Mouse (Mus musculus) hindbrain, embryonic 16.5 days (tissue): Measurements from ENCODE around the gene Cdk2ap1. TPM values are rescaled to one million over a fixed set of nuclear protein-coding genes. Genes with fewer than 3 reads are reported as not detected.
"Not testable (repeated sequence)": the region's sequence is repeated elsewhere in the genome, so short reads cannot be mapped to it uniquely, and the experiment has no call there.

Experiments used
- ATAC-seq: fragments of 200-750 bp; cut with Nextera tagmentation; 2 replicates; pipeline ENCODE4 v1.8.0; 2017; ENCODE audit warnings: moderate TSS enrichment, moderate library complexity
- H3K27ac ChIP-seq: fragments of 300-500 bp; sonication (generic); 2 replicates; pipeline ENCODE4 v1.5.1; 2014; ENCODE audit warnings: low read depth, mild to moderate bottlenecking, control low read depth, low read length, moderate library complexity
- H3K27me3 ChIP-seq: fragments of 300-500 bp; sonication (generic); replicated peaks from 2 replicates; pipeline ENCODE4 v1.6.1; 2014; ENCODE audit warnings: low read length; ENCODE audit not compliant: control insufficient read depth, insufficient read depth
- H3K36me3 ChIP-seq: fragments of 300-500 bp; sonication (generic); 2 replicates; pipeline ENCODE4 v1.6.1; 2014; ENCODE audit warnings: mild to moderate bottlenecking, low read length, moderate library complexity, mixed read lengths; ENCODE audit not compliant: control insufficient read depth, insufficient read depth
- H3K4me1 ChIP-seq: fragments of 300-500 bp; sonication (generic); 2 replicates; pipeline ENCODE4 v1.6.1; 2014; ENCODE audit warnings: low read depth, low read length; ENCODE audit not compliant: control insufficient read depth, insufficient read depth
- H3K4me2 ChIP-seq: fragments of 300-500 bp; sonication (generic); 2 replicates; pipeline ENCODE4 v1.6.1; 2014; ENCODE audit warnings: mild to moderate bottlenecking, low read length, control low read depth, moderate library complexity
- H3K4me3 ChIP-seq: fragments of 300-500 bp; sonication (generic); 2 replicates; pipeline ENCODE4 v1.5.1; 2014; ENCODE audit warnings: mild to moderate bottlenecking, low read length, control low read depth, moderate library complexity
- H3K9ac ChIP-seq: fragments of 300-500 bp; sonication (generic); 2 replicates; pipeline ENCODE4 v1.6.1; 2014; ENCODE audit warnings: low read depth, mild to moderate bottlenecking, control low read depth, low read length, moderate library complexity
- H3K9me3 ChIP-seq: fragments of 300-500 bp; sonication (generic); 2 replicates; pipeline ENCODE4 v1.6.1; 2014; ENCODE audit warnings: mild to moderate bottlenecking, low read length, moderate library complexity; ENCODE audit not compliant: control insufficient read depth
- WGBS: fragments of 180-500 bp; shearing (Covaris S2); extraction: QIAGEN DNeasy Blood & Tissue Kit; methylation state at CpG from one replicate; pipeline ENCODE4 v1.1.7; 2014; 5-methylcytosine and 5-hydroxymethylcytosine counted together
- polyA plus RNA-seq: library from polyadenylated mRNA; unstranded; fragments of >200 nt; fragmentation: Nextera tagmentation; extraction: Ambion mirVana; gene quantifications from 2 replicates; pipeline ENCODE4 v1.2.1, GENCODE M21; 2015

The Cdk2ap1 gene
- polyA plus RNA-seq, 1 experiment from 2014 or later = 51.1 TPM

DNA sequence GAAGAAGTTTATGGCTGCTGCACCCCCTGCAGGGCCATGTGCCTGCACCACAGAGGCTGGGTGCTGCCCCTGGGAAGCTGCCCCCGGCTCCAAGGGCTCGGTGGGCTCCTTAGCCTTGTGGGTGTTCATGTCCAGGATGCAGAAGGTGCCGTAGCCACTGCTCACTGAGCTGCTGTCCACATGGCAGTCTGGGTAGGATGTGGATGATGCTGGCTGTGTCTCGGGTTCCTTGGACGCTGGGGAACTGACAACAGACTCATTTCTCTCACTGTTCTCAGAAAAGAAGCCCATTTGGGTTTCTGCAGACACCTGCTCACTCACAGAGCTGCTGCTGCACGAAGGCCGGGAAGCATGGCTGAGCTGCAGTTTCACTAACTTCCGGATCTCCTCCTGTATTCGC lies 47.4 kb downstream of the Cdk2ap1 start:
- Histone ChIP-seq H3K27ac (no peak overlapping the region), H3K9ac (no peak overlapping the region), H3K27me3 (no peaks in the 10 kb centered on the region), H3K4me3 (no peak overlapping the region), H3K4me2 (no peak overlapping the region), H3K9me3 (no peaks in the 10 kb centered on the region), H3K36me3 (peaks cover 23% of the 10 kb centered on the region), H3K4me1 (no peaks in the 10 kb centered on the region)
- WGBS = 87% methylated on average over 9 of the region's 9 CpGs
- ATAC-seq = no peak

DNA sequence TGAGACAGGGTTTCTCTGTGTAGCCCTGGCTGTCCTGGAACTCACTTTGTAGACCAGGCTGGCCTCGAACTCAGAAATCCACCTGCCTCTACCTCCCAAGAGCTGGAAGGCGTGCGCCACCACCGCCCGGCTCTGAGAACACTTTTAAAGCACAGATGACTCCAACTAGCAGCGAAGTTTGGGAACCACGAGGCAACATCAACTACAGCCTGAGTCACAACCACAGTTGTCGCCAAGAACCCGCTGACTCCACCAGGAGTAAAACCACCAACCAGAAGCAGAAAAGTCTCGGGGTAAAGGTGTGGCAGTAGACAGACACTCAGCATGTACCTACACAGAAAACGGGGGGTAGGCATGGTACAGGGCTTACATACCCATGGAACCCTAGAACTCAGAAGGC lies 52.8 kb downstream of the Cdk2ap1 start:
- Histone ChIP-seq H3K27me3 (no peaks in the 10 kb centered on the region), H3K9me3 (no peaks in the 10 kb centered on the region), H3K4me2 (no peak overlapping the region), H3K4me1 (no peaks in the 10 kb centered on the region), H3K36me3 (peaks cover 33% of the 10 kb centered on the region), H3K27ac (no peak overlapping the region), H3K4me3 (no peak overlapping the region), H3K9ac (no peak overlapping the region)
- WGBS = 97% methylated on average over 11 of the region's 11 CpGs
- ATAC-seq = no peak

DNA sequence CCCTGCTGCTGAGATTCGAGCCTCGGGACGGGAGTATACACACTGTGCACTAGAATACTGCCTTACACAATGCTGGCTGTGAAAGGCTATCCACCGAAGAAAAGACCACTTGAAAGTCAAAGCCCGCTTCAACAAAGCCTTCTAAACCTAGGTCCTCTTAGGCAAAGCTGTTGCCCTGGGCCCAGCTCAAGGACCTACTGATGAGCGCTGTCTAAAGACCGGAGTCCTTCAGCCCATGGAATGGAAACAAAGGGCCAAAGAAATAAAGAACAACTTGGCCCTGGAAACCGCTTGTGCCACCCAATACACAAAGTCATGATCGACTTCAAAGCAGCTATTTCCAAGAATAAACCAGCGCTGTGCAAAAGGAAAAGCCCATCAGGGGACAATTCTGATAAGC lies 53.7 kb downstream of the Cdk2ap1 start:
- H3K4me3 ChIP-seq = no peak overlapping the region
- H3K4me2 ChIP-seq = no peak overlapping the region
- no peaks in the 10 kb centered on the region for H3K9me3 ChIP-seq
- H3K4me1 ChIP-seq = no peaks in the 10 kb centered on the region
- no peaks in the 10 kb centered on the region for H3K27me3 ChIP-seq
- no peak for ATAC-seq
- no peak overlapping the region for H3K9ac ChIP-seq
- peaks cover 29% of the 10 kb centered on the region for H3K36me3 ChIP-seq
- 75% methylated on average over 10 of the region's 10 CpGs for WGBS
- no peak overlapping the region for H3K27ac ChIP-seq

- H3K36me3 ChIP-seq = peaks cover 26% of the 10 kb centered on the region
These were observed 60.0 kb downstream of the Cdk2ap1 start for GRCm38 (mm10) chr5:124302853-124303252.

DNA sequence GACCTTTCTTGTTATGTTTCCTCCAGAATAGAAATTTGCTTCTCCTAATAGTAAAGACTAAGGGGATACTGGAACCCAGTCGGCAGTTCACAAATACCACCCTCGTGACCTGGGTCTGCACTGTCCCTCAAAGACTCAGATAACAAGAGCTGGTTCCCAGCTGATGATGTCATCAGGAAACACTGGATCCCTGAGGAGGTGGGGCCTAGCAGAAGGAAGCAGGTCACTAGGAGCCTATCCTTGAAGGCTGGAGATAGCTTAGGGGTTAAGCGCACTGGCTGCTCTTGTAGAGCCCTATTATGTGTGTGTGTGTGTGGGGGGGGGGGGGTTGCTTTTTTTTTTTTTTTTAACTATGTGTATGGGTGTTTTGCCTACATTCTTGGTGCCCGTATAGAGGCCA lies 62.8 kb downstream of the Cdk2ap1 start:
- no peaks in the 10 kb centered on the region for H3K4me1 ChIP-seq
- no peak for ATAC-seq
- H3K27me3 ChIP-seq = no peaks in the 10 kb centered on the region
- H3K9ac ChIP-seq = no peak overlapping the region
- H3K9me3 ChIP-seq = no peaks in the 10 kb centered on the region
- H3K36me3 ChIP-seq = peaks cover 31% of the 10 kb centered on the region
- H3K4me3 ChIP-seq = no peak overlapping the region
- no peak overlapping the region for H3K4me2 ChIP-seq
- H3K27ac ChIP-seq = no peak overlapping the region
- 78% methylated on average over 4 of the region's 4 CpGs for WGBS

More at GRCm38 (mm10) chr5:124302853-124303252, 60.0 kb downstream of the Cdk2ap1 start:
- not testable (repeated sequence) for H3K27me3 ChIP-seq, ATAC-seq, H3K4me3 ChIP-seq, H3K9ac ChIP-seq, H3K4me1 ChIP-seq, H3K4me2 ChIP-seq, H3K9me3 ChIP-seq, H3K27ac ChIP-seq
- WGBS = 93% methylated on average over 6 of the region's 6 CpGs

DNA sequence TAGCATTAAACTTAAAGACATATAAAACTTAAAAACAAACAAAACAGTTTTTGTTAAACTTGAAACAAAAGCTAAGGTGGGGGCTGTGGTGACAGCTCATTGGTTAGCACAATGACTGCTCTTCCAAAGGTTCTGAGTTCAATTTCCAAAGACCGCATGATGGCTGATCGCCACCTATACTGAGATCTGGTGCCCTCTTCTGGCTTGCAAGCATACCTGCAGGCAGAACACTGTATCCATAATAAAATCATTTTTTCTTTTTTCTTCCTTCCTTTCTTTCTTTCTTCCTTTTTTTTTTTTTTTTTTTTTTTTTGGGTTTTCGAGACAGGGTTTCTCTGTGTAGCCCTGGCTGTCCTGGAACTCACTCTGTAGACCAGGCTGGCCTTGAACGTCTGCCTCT lies 63.6 kb downstream of the Cdk2ap1 start:
- H3K9me3 ChIP-seq, H3K27ac ChIP-seq, H3K4me1 ChIP-seq, H3K4me2 ChIP-seq, H3K27me3 ChIP-seq, ATAC-seq, H3K9ac ChIP-seq, H3K4me3 ChIP-seq: not testable (repeated sequence)
- H3K36me3 ChIP-seq = peaks cover 34% of the 10 kb centered on the region
- 57% methylated on average over 4 of the region's 4 CpGs for WGBS

GRCm38 (mm10) chr5:124296475-124296874 lies 66.4 kb downstream of the Cdk2ap1 start:
- ATAC-seq = no peak
- Histone ChIP-seq H3K4me3 (no peak overlapping the region), H3K9ac (no peak overlapping the region), H3K4me2 (no peak overlapping the region), H3K27ac (no peak overlapping the region), H3K4me1 (no peaks in the 10 kb centered on the region), H3K36me3 (peaks cover 42% of the 10 kb centered on the region), H3K9me3 (no peaks in the 10 kb centered on the region), H3K27me3 (no peaks in the 10 kb centered on the region)
- 98% methylated on average over 4 of the region's 4 CpGs for WGBS

Other genes starting within 250 kb of the Cdk2ap1 start
- gene Arl6ip4, start 247.0 kb downstream of the Cdk2ap1 start, polyA plus RNA-seq = 75.3 and 81.1 TPM in 2 replicates
- 8.4 and 9.8 TPM in 2 replicates for gene Pitpnm2, start 113.3 kb downstream of the Cdk2ap1 start, polyA plus RNA-seq
- 9.1 and 9.9 TPM in 2 replicates for gene Mphosph9, start 35.1 kb downstream of the Cdk2ap1 start, polyA plus RNA-seq
- gene 2810006K23Rik, start 35.0 kb downstream of the Cdk2ap1 start, polyA plus RNA-seq = 13.3 and 14.2 TPM in 2 replicates
- 83.6 and 84.3 TPM in 2 replicates for gene Sbno1, start 62.9 kb upstream of the Cdk2ap1 start, polyA plus RNA-seq
- gene Kmt5a, start 76.8 kb upstream of the Cdk2ap1 start, polyA plus RNA-seq = 12.0 and 14.6 TPM in 2 replicates
- gene Rilpl2, start 115.3 kb upstream of the Cdk2ap1 start, polyA plus RNA-seq = 28.5 and 31.8 TPM in 2 replicates
- gene Snrnp35, start 120.1 kb upstream of the Cdk2ap1 start, polyA plus RNA-seq = 19.6 and 21.9 TPM in 2 replicates
- gene Rilpl1, start 168.3 kb upstream of the Cdk2ap1 start, polyA plus RNA-seq = 13.9 and 14.5 TPM in 2 replicates
- gene Tmed2, start 177.6 kb upstream of the Cdk2ap1 start, polyA plus RNA-seq = 342 and 347 TPM in 2 replicates
- gene Ddx55, start 189.8 kb upstream of the Cdk2ap1 start, polyA plus RNA-seq = 25.1 TPM in 2 replicates
- gene Eif2b1, start 216.0 kb upstream of the Cdk2ap1 start, polyA plus RNA-seq = 64.1 and 66.3 TPM in 2 replicates
- 36.3 and 40.2 TPM in 2 replicates for gene Gtf2h3, start 216.1 kb upstream of the Cdk2ap1 start, polyA plus RNA-seq